Mouse (Mus musculus): ENCODE results near the gene Immp2l.

Gene Immp2l

GRCm38 (mm10) chr12:41182856-41183255 lies 159.0 kb downstream of the Immp2l start:
- DNase-seq (ENCODE audit: inconsistent ontology term) = no peak

GRCm38 (mm10) chr12:41185060-41185459 lies 161.2 kb downstream of the Immp2l start:
- DNase-seq (ENCODE audit: inconsistent ontology term) = no peak

- no peak for DNase-seq (ENCODE audit: inconsistent ontology term)
Measured at GRCm38 (mm10) chr12:41185509-41185908, 161.6 kb downstream of the Immp2l start.

- DNase-seq (ENCODE audit: inconsistent ontology term) = no peak
Measured at GRCm38 (mm10) chr12:41192829-41193228, 168.9 kb downstream of the Immp2l start.

GRCm38 (mm10) chr12:41196374-41196773 lies 172.5 kb downstream of the Immp2l start:
- DNase-seq (ENCODE audit: inconsistent ontology term) = no peak

- DNase-seq (ENCODE audit: inconsistent ontology term) = no peak
Measured at GRCm38 (mm10) chr12:41215186-41215585, 191.3 kb downstream of the Immp2l start.

GRCm38 (mm10) chr12:41221893-41222292 lies 198.0 kb downstream of the Immp2l start:
- DNase-seq (ENCODE audit: inconsistent ontology term) = no peak

- no peak for DNase-seq (ENCODE audit: inconsistent ontology term)
Measured at GRCm38 (mm10) chr12:41223686-41224085, 199.8 kb downstream of the Immp2l start.

- no peak for DNase-seq (ENCODE audit: inconsistent ontology term)
Measured at GRCm38 (mm10) chr12:41224538-41224937, 200.6 kb downstream of the Immp2l start.

- peak; percentile 76 for DNase-seq (ENCODE audit: inconsistent ontology term)
Measured at GRCm38 (mm10) chr12:41231966-41232365, 208.1 kb downstream of the Immp2l start.

- DNase-seq (ENCODE audit: inconsistent ontology term) = no peak
Measured at GRCm38 (mm10) chr12:41237880-41238279, 214.0 kb downstream of the Immp2l start.

GRCm38 (mm10) chr12:41241221-41241620 lies 217.3 kb downstream of the Immp2l start:
- DNase-seq (ENCODE audit: inconsistent ontology term) = no peak

- no peak for DNase-seq (ENCODE audit: inconsistent ontology term)
Measured at GRCm38 (mm10) chr12:41248254-41248653, 224.4 kb downstream of the Immp2l start.

- DNase-seq (ENCODE audit: inconsistent ontology term) = no peak
Measured at GRCm38 (mm10) chr12:41250123-41250522, 226.2 kb downstream of the Immp2l start.

GRCm38 (mm10) chr12:41257905-41258304 lies 234.0 kb downstream of the Immp2l start:
- DNase-seq (ENCODE audit: inconsistent ontology term) = no peak

GRCm38 (mm10) chr12:41259608-41260007 lies 235.7 kb downstream of the Immp2l start:
- DNase-seq (ENCODE audit: inconsistent ontology term) = no peak

GRCm38 (mm10) chr12:41274136-41274535 lies 250.2 kb downstream of the Immp2l start:
- DNase-seq (ENCODE audit: inconsistent ontology term) = no peak

GRCm38 (mm10) chr12:41275361-41275760 lies 251.5 kb downstream of the Immp2l start:
- no peak for DNase-seq (ENCODE audit: inconsistent ontology term)

- DNase-seq (ENCODE audit: inconsistent ontology term) = no peak
Measured at GRCm38 (mm10) chr12:41277896-41278295, 254.0 kb downstream of the Immp2l start.

GRCm38 (mm10) chr12:41289047-41289446 lies 265.2 kb downstream of the Immp2l start:
- DNase-seq (ENCODE audit: inconsistent ontology term) = no peak

GRCm38 (mm10) chr12:41307015-41307414 lies 283.1 kb downstream of the Immp2l start:
- no peak for DNase-seq (ENCODE audit: inconsistent ontology term)

- DNase-seq (ENCODE audit: inconsistent ontology term) = peak; percentile 90
Measured at GRCm38 (mm10) chr12:41308726-41309680, 285.1 kb downstream of the Immp2l start.

GRCm38 (mm10) chr12:41313391-41313790 lies 289.5 kb downstream of the Immp2l start:
- no peak for DNase-seq (ENCODE audit: inconsistent ontology term)

All from Muller cell, postnatal 12 days (primary cell).